Mouse (Mus musculus) forebrain, embryonic 10.5 days (tissue): ENCODE measurements around the gene Cnr1. TPM values are rescaled to one million over a fixed set of nuclear protein-coding genes. Genes with fewer than 3 reads are reported as not detected.

Source experiments
- DNase-seq: peaks from one replicate; pipeline ENCODE4 v3.0.0-alpha.2; 2017; ENCODE audit warnings: low spot score; ENCODE audit errors: extremely low spot score
- H3K27ac ChIP-seq: fragments of 300-500 bp; sonication (generic); 2 replicates; pipeline ENCODE4 v1.5.1; 2016; ENCODE audit warnings: mild to moderate bottlenecking
- H3K27me3 ChIP-seq: fragments of 300-500 bp; sonication (generic); 2 replicates; pipeline ENCODE4 v1.6.1; 2016; ENCODE audit warnings: mild to moderate bottlenecking; ENCODE audit not compliant: poor library complexity, severe bottlenecking
- H3K36me3 ChIP-seq: fragments of 300-500 bp; sonication (generic); replicated peaks from 2 replicates; pipeline ENCODE4 v1.6.1; 2016; ENCODE audit warnings: mild to moderate bottlenecking, moderate library complexity
- H3K4me1 ChIP-seq: fragments of 300-500 bp; sonication (generic); 2 replicates; pipeline ENCODE4 v1.6.1; 2016
- H3K4me3 ChIP-seq: fragments of 300-500 bp; sonication (generic); 2 replicates; pipeline ENCODE4 v1.5.1; 2016; ENCODE audit warnings: mild to moderate bottlenecking, moderate library complexity
- H3K9me3 ChIP-seq: fragments of 300-500 bp; sonication (generic); 2 replicates; pipeline ENCODE4 v1.6.1; 2016; ENCODE audit warnings: mild to moderate bottlenecking, moderate library complexity
- WGBS: fragments of 180-500 bp; shearing (Covaris S2); methylation state at CpG from one replicate; pipeline ENCODE4 v1.1.7; 2016; 5-methylcytosine and 5-hydroxymethylcytosine counted together
- polyA plus RNA-seq: library from polyadenylated mRNA; unstranded; fragments of >200 nt; fragmentation: Nextera tagmentation; extraction: Ambion mirVana; gene quantifications from 2 replicates; pipeline ENCODE4 v1.2.1, GENCODE M21; 2016

Gene Cnr1
- 1.6 and 2.7 TPM in 2 replicates for polyA plus RNA-seq

- Histone ChIP-seq H3K27me3 (peaks cover 88% of the 10 kb centered on the region), H3K36me3 (no peaks in the 10 kb centered on the region), H3K27ac (peak within 1 kb of the TSS; percentile 91), H3K4me3 (peak within 1 kb of the TSS; percentile 69), H3K9me3 (no peaks in the 10 kb centered on the region), H3K4me1 (peaks cover 30% of the 10 kb centered on the region)
- WGBS, result under 1% methylated on average over 73 of the region's 77 CpGs
- peak; percentile 80 for DNase-seq
These were observed at the start of gene Cnr1 for GRCm38 (mm10) chr4:33924234-33924888. Gene Cnr1 (plus strand): TSS chr4:33924593.

DNA sequence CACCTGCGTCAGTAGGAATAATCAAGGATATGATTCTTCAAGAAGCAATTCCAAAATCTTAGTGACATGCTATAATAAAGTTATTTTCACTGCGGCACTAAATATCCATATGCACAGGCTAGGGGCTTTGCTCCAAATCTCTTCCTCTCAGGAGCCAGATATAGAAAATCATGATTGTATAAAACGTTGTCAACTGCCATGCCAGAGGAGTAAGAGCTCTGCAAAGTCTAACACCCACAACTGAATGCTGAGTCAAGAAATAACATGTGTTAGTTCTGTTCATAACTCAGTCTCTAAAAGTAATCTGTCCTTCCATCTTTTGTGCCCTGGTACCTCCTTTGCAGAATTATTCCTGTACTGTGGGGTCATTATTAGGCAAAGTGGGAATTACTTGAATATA is 44.4 kb upstream of the Cnr1 start:
- WGBS, result 92% methylated on average over 3 of the region's 3 CpGs
- H3K27me3 ChIP-seq, result no peaks in the 10 kb centered on the region
- no peaks in the 10 kb centered on the region for H3K9me3 ChIP-seq
- no peak overlapping the region for H3K27ac ChIP-seq
- H3K4me1 ChIP-seq, result no peaks in the 10 kb centered on the region
- H3K36me3 ChIP-seq, result no peaks in the 10 kb centered on the region
- H3K4me3 ChIP-seq, result no peak overlapping the region
- DNase-seq, result no peak

GRCm38 (mm10) chr4:33886026-33886425 is 38.4 kb upstream of the Cnr1 start:
- 83% methylated on average over 3 of the region's 3 CpGs for WGBS
- H3K27me3 ChIP-seq, result no peaks in the 10 kb centered on the region
- no peaks in the 10 kb centered on the region for H3K36me3 ChIP-seq
- no peak for DNase-seq
- no peak overlapping the region for H3K4me3 ChIP-seq
- H3K4me1 ChIP-seq, result no peaks in the 10 kb centered on the region
- no peaks in the 10 kb centered on the region for H3K9me3 ChIP-seq
- no peak overlapping the region for H3K27ac ChIP-seq

DNA sequence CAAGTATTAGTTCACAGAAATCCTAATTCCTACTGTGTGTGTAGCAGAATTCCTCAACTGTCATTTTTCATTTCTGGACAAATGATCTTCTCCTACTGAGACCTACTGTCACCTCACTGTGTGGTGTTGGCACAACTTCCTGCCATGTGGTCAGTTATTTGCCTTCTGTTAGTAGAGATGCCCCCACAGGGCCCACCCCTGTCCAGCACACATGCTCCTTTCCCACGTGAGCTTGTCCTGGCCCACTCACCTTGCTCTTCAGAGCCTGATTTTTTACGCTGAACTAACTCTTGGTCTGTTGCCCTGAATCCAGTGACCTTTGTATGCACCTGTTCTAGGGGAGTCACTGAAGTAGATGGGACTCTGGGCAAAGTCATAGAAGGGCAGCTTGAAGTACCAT is 34.4 kb upstream of the Cnr1 start:
- no peak for DNase-seq
- H3K27me3 ChIP-seq, result no peaks in the 10 kb centered on the region
- no peaks in the 10 kb centered on the region for H3K4me1 ChIP-seq
- H3K27ac ChIP-seq, result no peak overlapping the region
- WGBS, result 92% methylated on average over 2 of the region's 2 CpGs
- H3K36me3 ChIP-seq, result no peaks in the 10 kb centered on the region
- no peak overlapping the region for H3K4me3 ChIP-seq
- no peaks in the 10 kb centered on the region for H3K9me3 ChIP-seq

DNA sequence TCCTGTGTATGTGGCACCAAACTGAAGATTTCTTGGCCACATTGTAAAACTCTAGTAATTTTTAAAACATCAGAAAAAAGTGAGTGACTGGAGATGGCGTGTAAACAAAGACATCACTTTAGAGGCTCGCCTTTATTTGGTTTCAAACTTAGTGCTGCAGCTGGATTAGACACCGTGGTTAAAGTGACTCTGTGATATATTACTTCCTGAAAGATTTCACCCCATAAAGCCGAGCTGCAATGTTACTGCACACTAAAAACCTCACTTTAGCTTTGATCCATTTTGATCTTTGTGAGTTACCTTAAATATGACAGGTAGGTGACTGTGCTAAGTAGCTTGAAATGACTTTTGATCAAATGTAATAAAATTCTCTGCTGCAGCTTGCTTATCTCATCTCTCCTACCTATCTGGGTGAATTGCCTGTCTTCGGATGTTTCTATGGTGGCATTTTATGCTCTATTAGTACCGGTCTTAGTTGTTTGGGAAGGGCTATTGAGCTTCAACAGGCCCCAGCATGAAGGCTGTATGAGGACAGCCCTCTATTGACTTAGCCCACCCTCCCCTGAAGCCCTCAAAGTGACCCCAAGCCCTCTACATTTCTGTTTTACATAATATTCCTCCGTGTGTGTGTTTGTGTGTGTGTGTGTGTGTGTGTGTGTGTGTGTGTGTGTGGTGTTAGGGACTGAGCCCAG is 32.1 kb upstream of the Cnr1 start:
- Histone ChIP-seq H3K36me3 (no peaks in the 10 kb centered on the region), H3K27me3 (no peaks in the 10 kb centered on the region), H3K4me3 (no peak overlapping the region), H3K4me1 (no peaks in the 10 kb centered on the region), H3K27ac (no peak overlapping the region), H3K9me3 (no peaks in the 10 kb centered on the region)
- WGBS, result 83% methylated on average over 7 of the region's 7 CpGs
- no peak for DNase-seq

DNA sequence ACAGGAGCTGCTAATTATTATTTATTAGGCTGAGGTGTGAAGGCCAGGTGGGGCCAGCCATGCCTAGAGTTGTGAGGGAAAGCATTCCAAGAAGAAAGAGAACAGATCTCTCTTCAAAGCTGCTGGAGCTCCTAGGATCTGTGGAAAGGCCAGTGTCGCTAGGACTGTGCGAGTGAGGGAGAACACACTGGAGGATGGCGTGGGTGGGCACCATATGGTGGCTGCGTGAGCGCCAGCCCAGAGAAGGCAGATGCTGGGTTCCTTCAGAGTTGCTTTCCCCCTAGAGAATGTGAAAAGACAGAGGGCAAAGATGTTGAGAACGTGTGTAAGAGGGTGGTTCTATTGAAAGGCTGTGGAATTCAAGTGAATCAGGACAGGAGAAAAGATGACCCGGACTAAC is 30.6 kb upstream of the Cnr1 start:
- Histone ChIP-seq H3K4me1 (no peaks in the 10 kb centered on the region), H3K4me3 (no peak overlapping the region), H3K27ac (no peak overlapping the region), H3K9me3 (no peaks in the 10 kb centered on the region), H3K27me3 (no peaks in the 10 kb centered on the region), H3K36me3 (no peaks in the 10 kb centered on the region)
- 91% methylated on average over 7 of the region's 7 CpGs for WGBS
- DNase-seq, result no peak

DNA sequence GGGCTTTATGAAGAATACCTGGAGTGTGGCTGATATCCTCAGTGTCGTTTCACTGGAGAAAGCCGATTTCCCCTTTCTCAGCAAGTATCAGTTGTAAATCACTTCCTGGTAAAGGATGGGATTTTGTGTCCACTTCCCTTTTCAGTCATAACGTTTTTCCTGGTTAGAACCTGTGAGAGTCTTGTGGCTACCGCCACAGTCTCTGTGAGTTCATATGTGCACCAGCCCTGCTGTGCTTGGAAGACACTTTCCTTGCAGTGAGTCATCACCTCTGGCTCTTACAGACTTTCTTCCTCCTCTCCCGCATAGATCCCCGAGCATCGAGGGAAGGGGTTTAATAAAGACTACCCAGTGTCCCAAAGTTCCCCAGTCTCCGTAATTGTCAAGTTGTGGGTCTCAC is 29.3 kb upstream of the Cnr1 start:
- no peak overlapping the region for H3K4me3 ChIP-seq
- H3K36me3 ChIP-seq, result no peaks in the 10 kb centered on the region
- WGBS, result 89% methylated on average over 8 of the region's 8 CpGs
- H3K9me3 ChIP-seq, result no peaks in the 10 kb centered on the region
- no peaks in the 10 kb centered on the region for H3K4me1 ChIP-seq
- no peak overlapping the region for H3K27ac ChIP-seq
- DNase-seq, result no peak
- no peaks in the 10 kb centered on the region for H3K27me3 ChIP-seq

GRCm38 (mm10) chr4:33895491-33895890 is 28.9 kb upstream of the Cnr1 start:
- Histone ChIP-seq H3K4me1 (no peaks in the 10 kb centered on the region), H3K27ac (no peak overlapping the region), H3K4me3 (no peak overlapping the region), H3K9me3 (no peaks in the 10 kb centered on the region), H3K36me3 (no peaks in the 10 kb centered on the region), H3K27me3 (no peaks in the 10 kb centered on the region)
- 95% methylated on average over 2 of the region's 2 CpGs for WGBS
- no peak for DNase-seq

GRCm38 (mm10) chr4:33901659-33902058 is 22.7 kb upstream of the Cnr1 start:
- no peaks in the 10 kb centered on the region for H3K27me3 ChIP-seq
- no peak overlapping the region for H3K4me3 ChIP-seq
- H3K36me3 ChIP-seq, result no peaks in the 10 kb centered on the region
- no peaks in the 10 kb centered on the region for H3K9me3 ChIP-seq
- no peak for DNase-seq
- WGBS, result 87% methylated on average over 3 of the region's 3 CpGs
- no peaks in the 10 kb centered on the region for H3K4me1 ChIP-seq
- H3K27ac ChIP-seq, result no peak overlapping the region

DNA sequence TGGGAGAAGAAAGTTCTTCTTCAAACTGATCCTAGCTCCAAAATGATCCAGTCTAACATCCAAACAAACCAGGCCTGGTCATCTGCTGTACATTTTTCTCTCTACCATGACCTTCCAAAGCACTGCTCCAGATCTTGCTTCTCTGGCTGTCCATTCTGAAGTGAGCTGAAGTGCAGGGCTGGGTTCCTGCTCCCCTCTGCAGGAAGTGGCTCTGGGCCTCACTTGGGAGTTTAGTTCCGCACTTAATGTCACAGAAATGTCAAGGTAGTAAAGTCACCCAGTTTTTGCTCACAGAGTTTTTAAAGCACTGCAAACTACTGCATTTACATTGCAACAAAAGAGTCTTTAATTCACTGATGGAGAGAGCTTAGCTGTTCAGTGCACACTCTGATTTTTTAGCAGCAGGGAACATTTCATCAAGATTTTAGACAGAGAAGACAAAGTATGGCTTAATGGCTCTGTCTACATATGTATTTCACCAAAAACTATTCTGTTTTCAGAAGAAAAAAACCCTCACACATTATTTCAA is 20.5 kb upstream of the Cnr1 start:
- Histone ChIP-seq H3K9me3 (no peaks in the 10 kb centered on the region), H3K36me3 (no peaks in the 10 kb centered on the region), H3K4me1 (no peaks in the 10 kb centered on the region), H3K4me3 (no peak overlapping the region), H3K27me3 (no peaks in the 10 kb centered on the region), H3K27ac (no peak overlapping the region)
- 80% methylated on average over 1 of the region's 1 CpGs for WGBS
- no peak for DNase-seq

DNA sequence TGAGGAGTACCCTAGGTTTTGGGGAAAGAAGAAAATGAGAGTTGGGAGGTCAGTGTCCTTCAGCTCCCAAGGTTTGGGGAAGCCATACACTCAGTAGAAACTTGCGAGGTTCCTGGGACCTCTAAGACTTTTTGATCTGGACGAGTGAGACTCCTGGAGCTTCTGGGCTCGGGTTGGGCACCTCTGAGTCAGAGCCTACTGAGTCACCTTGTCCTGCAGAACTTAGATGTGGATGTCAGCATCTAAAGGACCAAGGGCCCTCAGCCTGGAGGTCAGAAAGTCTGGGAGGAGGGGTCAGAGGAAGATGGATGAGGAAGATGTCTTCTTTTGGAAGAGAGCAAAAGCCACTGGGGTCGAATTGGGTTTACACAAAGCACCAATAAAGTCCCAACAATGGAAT is 19.6 kb upstream of the Cnr1 start:
- Histone ChIP-seq H3K27me3 (no peaks in the 10 kb centered on the region), H3K36me3 (no peaks in the 10 kb centered on the region), H3K9me3 (no peaks in the 10 kb centered on the region), H3K4me3 (no peak overlapping the region), H3K4me1 (no peaks in the 10 kb centered on the region), H3K27ac (no peak overlapping the region)
- WGBS, result 80% methylated on average over 4 of the region's 4 CpGs
- no peak for DNase-seq

GRCm38 (mm10) chr4:33908786-33909185 is 15.6 kb upstream of the Cnr1 start:
- Histone ChIP-seq H3K9me3 (no peaks in the 10 kb centered on the region), H3K36me3 (no peaks in the 10 kb centered on the region), H3K27ac (no peak overlapping the region), H3K4me1 (peaks cover 6% of the 10 kb centered on the region; the same call in 1 of the 2 replicates), H3K27me3 (no peaks in the 10 kb centered on the region), H3K4me3 (no peak overlapping the region)
- 53% methylated on average over 3 of the region's 3 CpGs for WGBS
- no peak for DNase-seq

DNA sequence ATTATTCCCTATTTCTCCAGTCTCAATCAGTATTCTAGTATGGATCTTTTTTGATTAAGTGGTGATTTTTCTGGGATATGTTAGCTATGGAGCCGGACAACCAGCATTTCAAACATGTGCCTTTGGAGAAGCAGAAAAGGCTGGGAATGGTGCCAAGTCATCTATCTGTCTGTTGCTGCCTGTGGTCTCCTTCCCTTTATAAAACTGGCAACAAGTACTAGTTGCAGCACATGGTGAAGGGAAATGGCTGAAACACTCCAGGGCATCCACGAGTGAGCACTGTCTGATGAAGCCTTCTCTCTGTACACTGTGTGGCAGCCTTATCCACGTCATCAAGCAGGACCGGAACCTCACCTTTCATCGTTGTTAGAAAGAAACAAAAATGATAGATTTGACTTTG is 8.7 kb upstream of the Cnr1 start:
- Histone ChIP-seq H3K27ac (no peak overlapping the region), H3K27me3 (peaks cover 14% of the 10 kb centered on the region), H3K36me3 (no peaks in the 10 kb centered on the region), H3K4me1 (peaks cover 8% of the 10 kb centered on the region; the same call in 1 of the 2 replicates), H3K4me3 (no peak overlapping the region), H3K9me3 (no peaks in the 10 kb centered on the region)
- 91% methylated on average over 5 of the region's 5 CpGs for WGBS
- DNase-seq, result no peak
